Mouse (Mus musculus) T-helper 1 cell (primary cell): Measurements from ENCODE around the gene Gm26620.

Experiments used
- in situ Hi-C: fragments of 300-600 bp; cut with MboI, MseI; formaldehyde crosslinking; loops from one replicate; pipeline ENCODE4 v1.15.1; 2025; ENCODE audit warnings: high pct_unique_total_duplicates

The Gm26620 gene

DNA sequence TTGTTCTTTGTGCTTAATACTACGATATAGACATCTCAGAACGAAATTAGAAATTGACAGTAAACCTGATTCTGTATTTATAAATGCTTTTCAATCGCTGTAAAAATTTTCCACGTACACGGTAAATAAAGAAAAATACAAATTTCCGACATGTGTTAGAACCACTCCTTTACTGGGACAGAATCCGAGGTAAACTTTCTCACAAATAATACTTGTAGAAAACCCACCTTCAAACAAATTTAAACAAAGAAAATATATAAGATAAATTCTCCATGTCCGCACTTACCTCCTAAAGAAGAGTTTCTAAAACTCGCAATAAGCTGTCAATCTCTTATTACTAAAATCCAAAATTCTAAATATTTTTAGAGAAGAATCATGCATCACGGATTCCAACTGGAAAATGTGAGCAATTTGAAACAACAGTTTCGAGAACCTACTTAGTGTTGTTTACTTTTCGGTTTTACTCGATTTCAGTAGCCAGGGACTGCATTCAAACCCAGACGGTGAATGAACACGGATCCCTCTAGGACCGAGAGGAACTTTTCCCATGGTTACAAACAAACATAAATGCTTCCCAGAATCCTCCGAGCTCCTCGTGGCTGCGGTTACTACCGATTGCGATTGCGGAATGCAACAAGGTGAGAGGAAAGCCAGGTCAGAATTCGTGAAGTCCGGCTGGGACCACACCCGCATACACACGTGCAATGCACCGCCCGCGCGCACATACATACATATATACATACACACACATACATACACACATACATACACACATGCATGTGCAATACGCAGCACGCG lies 16.6 kb upstream of the Gm26620 start:
- in situ Hi-C loops = no loop called here

DNA sequence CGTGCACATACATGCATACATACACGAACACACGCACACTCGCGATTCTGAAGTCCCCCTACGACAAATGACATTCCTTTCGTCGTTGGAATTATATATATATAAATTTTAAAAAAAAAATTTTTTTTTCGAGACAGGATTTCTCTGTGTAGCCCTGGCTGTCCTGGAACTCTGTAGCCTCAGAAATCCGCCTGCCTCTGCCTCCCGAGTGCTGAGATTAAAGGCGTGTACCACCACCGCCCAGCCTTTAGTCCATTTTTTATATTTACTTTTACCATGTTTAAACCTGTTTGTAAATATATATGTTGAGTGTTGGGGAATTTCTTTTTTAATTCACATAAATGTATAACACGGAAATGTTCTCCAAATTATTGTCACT lies 16.0 kb upstream of the Gm26620 start:
- in situ Hi-C loops = no loop called here

DNA sequence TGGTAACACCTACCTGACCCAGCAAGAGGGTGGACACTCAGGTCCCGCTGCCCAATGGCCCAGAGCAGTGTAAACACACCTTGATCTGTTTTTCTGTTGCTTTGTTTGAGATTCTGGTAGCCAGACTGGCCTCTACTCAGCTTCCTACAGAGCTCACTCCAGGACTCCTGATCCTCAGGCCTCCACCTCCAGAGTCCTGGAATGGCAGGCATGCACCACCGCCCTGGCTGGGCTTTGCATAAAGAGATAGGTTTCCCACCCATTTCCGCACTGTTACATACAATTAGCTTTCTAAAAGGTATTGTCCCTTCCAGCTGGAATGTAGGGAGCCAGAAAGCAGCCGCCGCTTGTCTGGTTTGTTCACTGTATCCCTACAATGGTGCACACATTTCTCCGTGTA lies 13.5 kb upstream of the Gm26620 start:
- in situ Hi-C loops = no loop called here

DNA sequence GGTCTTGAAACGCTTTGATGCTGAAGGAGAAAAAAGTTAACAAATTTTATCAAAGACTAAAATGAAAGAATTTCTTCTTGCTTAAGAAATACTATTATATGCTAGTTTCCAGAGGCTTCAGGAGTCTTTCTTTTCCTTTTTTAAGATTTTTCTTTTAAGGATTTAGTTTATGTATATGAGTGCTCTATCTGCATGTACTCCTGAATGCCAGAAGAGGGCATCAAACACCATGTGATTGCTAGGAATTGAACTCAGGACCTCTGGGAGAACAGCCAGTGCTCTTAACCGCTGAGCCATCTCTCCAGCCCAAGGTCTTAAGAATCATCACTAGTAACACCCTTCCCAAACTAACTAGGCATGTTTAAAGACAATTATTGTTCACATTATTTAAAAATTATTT lies 12.9 kb upstream of the Gm26620 start:
- in situ Hi-C loops = no loop called here

DNA sequence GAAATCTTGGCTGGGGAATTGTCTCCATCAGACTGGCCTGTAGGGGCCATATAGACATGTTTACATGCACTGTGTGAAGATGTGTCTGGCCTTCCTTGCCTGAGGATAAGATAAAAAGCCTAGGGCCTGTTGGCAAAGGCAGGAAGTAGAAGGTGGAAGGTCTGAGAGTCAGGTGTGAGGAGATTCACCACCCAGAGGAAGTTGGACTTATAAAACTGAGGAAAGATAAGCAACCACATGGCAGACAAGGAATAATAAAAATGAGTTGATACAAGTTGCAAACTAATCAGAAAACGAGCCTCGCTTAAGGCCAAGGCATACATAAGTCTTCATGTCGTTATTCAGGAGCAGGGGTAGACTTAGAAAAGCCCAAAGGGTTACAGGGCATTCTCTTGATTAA lies 9.2 kb upstream of the Gm26620 start:
- in situ Hi-C loops = no loop called here

DNA sequence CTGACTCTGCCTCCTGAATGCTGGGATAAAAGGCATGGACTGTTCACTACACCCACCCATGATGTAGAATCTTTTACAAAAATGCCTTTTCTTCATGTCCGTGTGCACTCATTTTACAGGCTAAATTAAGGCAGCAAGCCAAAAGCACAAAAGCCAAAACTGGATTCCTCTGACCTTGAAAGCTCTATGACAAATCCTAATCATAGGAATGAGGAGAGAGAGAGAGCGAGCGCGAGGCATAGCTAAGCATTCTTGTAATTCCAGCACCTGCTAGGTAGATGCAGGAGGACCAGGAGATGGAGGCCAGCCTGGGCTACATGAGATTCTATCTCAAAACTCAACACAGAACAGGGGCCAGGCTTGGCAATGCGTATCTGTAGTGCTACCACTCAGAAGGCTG lies 8.0 kb upstream of the Gm26620 start:
- in situ Hi-C loops = no loop called here

DNA sequence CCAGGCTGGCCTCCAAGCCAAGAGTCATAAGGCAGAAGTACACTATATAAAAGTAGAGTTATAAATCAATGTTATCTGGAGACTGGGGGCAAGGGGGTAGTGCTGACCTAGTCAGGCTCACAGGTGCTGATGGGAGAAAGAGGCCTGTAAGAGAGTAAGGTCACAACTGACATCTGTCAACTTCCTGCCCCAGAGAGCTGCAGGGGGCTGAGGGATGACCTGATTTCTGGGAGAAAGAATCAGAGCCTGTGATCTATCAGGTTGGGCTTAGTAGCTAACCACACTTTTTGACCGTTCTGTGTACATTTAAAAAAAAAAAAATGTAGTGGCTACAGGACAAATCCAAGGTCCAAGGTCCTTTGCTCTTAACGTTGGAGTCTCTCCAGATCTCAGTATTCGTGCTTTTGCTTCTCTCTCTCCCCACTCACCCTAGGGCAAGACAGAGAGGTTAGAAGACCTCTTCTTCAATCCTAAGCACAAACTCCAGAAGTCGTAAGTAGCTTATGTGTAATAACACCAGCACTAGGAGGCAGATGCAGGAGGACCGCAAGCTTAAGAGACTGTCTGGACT lies 1.9 kb upstream of the Gm26620 start:
- in situ Hi-C loops = no loop called here

DNA sequence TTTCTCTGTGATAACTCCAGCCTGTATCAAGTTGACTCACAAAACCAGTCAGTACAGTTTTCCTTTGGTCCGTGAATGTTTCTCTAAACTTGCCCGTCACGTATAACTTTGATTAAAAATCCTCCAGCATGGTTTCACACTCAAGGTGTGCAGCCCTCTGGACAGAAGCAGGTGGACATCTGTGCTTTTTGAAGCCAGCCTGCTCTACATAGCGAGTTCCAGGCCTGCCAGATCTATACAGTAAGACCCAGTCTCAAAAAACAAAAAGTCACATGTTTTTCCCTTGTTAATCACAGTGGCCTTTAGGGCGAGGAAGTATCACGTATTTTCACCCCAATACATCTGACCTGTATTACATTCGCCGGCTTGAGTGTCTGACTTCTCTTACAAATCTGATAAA lies 475 bp upstream of the Gm26620 start:
- in situ Hi-C loops = no loop called here

DNA sequence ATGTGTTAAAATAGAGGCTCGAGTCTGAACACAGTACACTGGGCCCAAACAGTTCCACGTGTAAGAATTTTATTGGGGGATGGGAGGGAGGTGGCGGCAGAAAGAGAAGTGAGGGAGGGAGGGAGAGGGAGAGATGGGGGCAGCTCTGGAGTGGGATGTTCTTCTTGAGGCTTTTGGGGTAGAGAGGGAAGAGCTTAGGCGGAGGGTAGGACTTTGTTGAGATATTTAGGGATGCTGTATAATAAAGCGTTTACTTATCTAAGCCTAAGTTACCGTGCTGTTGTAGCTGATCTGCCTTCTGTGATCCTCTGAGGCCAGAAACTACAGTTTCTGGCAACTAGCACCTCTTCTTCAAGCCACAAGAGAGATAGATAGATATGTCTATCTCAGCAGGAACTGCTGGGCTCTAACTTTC lies 1.2 kb downstream of the Gm26620 start:
- in situ Hi-C loops = no loop called here

DNA sequence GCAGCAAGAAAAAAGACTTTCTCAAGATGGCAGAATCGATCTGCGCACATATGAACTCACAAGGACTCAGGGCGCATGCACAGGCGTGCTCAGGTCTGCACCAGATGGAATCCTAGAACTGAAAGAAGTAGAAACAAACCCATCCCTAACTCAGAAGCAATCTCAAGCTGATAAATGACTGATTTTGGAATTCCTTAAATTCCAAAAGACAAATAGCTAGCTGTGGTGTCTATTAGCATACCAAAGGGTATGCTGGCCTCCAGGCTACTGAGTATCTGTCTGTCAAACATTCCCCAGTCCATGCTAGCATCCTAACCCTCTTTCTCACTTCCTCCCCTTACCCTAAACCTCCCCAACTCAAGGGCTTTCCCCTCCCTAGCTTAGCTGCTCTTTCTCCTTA lies 4.4 kb downstream of the Gm26620 start:
- in situ Hi-C loops = no loop called here

DNA sequence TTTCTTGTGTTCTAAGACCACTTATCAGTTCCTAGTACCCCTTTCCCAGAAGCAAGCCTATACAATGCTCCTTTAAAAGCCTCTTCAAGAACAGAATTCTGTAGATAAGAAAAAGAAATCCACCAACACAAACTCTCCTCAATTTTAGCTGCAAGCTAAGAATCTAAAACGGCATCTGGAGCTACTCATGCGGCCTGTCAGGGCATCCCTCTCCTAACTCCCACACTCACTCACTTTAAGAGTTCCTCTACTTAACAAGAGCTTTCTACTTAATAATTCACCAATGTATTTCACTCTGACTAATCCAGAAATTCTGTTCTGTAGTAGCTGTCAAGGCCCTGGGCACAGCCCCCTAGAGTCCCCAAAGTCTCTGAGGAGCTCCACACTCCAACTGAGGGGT lies 6.8 kb downstream of the Gm26620 start:
- in situ Hi-C loops = no loop called here

DNA sequence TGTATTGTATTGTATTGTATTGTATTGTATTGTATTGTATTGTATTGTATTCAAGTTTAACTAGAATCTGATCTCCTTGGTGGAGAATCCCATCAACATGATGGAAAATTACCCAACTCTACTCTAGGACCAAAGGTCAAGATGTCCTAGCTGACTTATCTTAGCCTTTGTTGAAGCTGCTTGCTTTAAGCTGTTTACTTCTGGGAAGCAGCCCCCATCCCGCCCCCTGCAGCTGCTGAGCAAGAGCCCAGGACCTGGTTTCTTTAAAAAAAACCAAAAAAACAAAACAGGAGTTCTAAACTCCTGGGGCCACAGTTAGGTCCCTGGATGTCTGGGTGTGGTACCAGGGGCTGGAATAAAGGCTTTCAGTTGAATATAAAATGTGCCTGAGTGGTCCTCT lies 7.4 kb downstream of the Gm26620 start:
- in situ Hi-C loops = no loop called here

DNA sequence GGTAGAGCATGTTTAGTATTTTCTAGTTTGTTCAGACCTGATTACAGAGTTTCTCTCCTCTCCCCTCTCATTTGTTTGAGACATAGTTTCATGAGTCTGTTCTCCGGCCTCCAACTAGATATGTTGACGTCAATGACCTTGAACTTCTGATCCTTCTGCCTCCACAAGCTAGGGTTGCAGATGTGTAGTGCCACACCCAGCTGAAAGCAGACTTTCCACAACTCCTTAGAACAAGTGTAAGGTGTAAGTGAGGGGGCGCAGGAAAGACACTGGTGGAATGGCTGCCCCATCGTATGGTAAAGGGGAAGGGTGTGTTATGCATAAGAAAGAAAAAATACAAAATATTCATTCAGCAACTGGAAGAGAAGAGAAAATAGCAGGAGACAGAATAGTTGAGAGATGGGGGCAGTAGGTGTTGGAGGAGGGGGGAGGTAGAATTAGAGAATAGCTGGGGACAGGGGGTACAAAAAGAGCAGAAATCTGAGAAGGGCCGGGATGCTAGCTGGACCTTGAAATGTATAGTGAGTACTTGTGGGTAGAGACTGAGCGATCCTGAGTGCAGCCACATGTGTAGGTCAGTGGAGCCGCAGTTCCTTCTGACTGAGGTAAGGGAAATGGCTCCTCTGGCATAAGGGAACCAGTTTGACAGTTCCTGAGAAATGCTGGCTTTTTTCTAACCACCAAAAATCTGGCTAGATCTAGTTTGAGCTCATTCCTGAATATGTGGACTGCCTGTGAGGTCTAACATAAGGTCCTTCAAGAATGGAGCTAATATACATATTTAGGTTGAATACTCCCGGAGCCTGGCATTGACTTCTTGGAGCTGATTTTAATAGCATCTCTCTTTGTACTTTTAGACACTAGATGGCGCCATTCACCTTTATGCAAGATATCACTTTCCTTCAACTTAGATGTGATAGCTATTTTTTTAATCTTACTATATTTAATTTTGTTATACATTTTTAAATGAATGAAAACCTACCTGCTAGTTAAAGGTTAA lies 10.0 kb downstream of the Gm26620 start:
- in situ Hi-C loops = loop anchor here (5.0 kb wide), 1 partner anchor 102 kb away; no protein-coding TSS in a partner anchor

DNA sequence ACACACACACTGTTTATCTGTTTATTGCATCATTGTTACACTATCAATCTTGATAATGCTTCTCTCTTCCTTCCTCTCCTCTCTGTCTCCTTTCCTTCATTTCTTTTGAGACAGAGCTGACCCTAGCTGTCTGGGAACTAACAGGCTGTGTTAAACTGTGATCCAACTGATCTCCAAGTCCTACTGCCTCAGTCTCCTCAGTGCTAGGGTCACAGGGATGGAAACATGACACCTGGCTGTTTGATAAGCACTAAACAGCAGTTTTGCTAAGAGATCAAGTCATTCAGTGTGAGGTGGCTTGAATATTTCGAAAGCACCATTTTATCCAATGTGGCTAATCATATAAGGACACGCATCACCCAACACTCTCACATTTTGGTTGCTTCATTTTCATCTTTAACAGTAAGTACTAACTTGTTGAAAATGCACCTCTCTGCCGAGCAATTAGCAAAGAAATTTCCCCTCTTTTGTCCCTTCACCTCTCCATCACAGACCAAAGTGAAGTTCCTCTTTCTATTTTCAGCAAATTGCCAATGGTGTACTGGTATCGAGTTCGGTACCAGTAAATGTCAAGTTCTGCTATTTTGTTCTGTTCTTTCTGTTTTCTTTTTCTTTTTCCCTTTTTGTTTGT lies 11.9 kb downstream of the Gm26620 start:
- in situ Hi-C loops = loop anchor here (5.0 kb wide), 1 partner anchor 101 kb away; no protein-coding TSS in a partner anchor

DNA sequence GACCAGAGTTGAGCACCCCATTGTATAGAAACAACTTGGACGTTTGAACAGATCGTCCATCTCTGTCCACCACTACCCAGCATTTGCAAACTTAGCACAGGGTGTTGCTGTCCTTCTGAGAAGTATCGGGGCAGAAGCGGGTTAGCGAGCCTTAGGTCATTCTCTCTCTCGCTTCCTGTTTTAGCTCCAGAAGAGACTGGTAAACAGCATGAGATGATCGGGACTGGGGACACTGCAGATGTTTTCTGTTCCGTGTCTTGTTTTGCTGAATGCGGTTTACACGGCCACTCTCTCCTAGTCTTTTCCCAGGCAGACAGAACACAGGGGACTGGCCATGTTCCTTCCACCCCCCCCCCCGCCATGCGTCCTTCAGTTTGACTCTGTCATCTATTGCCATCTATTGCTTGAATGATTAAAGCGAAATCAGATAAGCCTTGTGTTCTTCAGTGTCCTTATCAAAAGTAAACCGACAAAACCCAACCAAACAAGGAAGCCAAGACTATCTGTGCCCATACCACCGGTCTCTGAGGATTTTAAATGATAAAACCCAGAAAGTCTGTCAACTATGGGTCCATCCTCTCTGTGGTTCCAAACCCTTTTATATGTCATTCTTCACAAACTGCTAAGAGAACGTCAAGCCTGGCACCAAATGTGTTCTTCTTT lies 13.7 kb downstream of the Gm26620 start:
- in situ Hi-C loops = loop anchor here (5.0 kb wide), 1 partner anchor 99 kb away; no protein-coding TSS in a partner anchor

DNA sequence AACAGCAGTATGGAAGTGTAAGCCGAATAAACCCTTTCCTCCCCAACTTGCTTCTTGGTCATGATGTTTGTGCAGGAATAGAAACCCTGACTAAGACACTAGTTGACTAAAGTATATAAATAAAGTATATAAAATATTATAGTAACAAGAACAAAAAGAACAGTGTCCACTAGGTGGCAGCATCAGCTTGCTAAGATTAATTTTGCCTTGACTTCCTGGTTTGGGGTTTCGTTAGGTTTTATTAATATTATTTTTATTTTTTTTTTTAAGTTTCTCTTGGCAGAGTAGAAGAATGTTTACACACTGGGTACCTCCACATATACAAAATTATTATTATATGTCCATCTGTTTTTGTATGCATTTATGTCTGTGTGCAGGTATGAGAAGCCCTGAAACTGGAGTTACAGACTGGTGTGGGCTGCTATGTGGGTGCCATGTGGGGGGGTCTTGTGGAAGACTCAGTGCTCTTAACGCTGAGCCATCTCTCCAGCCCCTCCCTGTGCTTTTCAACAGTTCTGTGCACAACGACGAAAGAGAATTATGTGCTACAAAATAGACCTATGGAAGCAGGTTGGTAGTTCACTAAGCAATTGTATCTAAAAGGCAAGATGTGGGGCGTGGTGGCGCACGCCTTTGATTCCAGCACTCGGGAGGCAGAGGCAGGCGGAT lies 16.1 kb downstream of the Gm26620 start:
- in situ Hi-C loops = no loop called here

DNA sequence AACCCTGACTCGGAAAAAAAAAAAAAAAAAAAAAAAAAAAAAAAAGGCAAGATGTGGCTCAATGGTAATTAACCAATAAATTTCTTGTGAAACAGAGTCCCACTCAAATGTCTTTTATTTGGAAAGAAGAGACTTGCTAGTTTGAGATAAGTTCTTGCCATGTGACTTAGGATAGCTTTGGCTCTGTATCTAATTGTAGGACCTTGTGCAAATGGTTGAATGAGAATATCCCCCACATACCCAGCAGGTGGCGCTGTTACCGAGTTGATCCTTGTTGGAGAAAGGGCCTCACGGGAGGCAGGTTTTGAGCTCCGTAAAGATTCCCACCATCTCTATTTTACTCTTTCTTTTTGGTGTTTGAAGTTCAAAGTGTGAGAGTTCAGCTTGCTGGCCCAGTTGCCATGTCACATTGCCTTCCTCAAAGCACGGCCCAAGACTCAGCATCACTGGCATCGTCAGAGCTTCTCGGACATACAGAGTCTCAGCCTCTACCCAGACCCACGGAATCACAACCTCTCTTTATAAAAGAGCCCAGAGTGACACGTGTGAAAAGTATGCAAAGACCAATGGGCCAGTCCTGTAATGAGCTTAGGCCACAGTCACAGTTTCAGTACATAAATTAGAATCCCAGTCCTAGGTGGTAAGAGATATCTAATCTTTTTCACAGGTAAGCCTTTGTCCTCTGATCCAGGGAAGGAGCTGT lies 16.8 kb downstream of the Gm26620 start:
- in situ Hi-C loops = no loop called here

DNA sequence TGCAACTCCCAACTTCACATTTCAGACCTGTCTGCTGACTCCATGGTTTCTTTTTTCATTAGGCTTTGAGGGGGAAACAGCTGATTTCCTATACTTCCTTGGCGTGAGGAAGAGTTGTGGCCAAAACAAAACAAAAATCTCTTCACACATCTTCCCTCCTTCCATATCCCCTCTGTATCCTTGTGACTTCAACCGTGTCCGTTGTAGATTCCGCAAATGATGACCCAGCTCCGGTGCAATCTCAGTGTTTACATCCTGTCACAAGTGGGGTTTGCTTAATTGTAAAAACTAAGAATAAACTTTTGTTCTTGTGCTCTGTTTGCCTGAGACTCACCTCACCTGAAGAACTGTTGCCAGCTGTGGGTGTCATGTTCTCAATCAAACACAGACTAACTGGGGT lies 18.6 kb downstream of the Gm26620 start:
- in situ Hi-C loops = no loop called here

DNA sequence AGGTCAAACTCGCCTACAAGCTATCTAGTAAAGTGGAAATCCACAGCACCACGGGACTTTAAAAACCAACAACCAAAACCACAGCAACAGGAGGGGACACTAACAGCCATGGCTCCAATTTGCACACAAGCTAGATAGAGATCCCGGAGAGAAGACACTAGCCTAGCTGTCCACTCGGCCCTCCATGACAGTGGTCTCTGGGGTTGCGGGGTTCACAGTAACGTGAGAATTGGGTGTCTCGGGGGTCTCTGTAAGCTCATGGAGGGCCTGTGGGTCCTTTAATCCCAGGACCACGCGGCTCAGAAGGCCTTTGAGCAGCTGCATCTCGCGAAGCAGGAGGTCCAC lies 22.2 kb downstream of the Gm26620 start:
- in situ Hi-C loops = no loop called here
